Mouse (Mus musculus) gastrocnemius, postnatal 4 days (tissue): ENCODE measurements around the gene Rcbtb2. TPM values are rescaled to one million over a fixed set of nuclear protein-coding genes. Genes with fewer than 3 reads are reported as not detected.
"Not testable (repeated sequence)": the region's sequence is repeated elsewhere in the genome, so short reads cannot be mapped to it uniquely, and the experiment has no call there.

Source experiments
- DNase-seq, 2 experiments: peaks; one replicate each; pipeline ENCODE4 v3.0.0; 2021 to 2022; ENCODE audit warnings: low spot score in 2 of 2, mixed read lengths in 2 of 2
- total RNA-seq, 2 experiments: library from RNA; stranded (reverse); gene quantifications; 2 replicates each; pipeline ENCODE4 v1.2.3; 2021

The Rcbtb2 gene
- total RNA-seq, 2 experiments from 2014 or later: 44.7 to 45.8 TPM

DNA sequence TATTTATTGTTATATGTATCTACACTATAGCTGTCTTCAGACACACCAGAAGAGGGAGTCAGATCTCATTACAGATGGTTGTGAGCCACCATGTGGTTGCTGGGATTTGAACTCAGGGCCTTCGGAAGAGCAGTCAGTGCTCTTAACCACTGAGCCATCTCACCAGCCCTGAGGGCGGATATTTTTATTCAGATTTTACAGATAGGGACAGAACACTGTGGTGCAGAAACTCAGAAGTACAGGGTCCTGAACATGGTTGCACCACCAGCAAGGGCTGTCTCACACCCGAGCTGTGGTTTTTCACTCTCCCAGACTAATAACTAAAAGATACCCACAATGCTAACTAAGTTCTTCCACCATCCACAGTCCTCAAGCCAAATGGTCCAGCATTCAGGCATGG is 7.9 kb upstream of the Rcbtb2 start:
- DNase-seq: not testable (repeated sequence)

- DNase-seq: no peak
Measured at GRCm38 (mm10) chr14:73116301-73116700, 6.5 kb upstream of the Rcbtb2 start.

DNA sequence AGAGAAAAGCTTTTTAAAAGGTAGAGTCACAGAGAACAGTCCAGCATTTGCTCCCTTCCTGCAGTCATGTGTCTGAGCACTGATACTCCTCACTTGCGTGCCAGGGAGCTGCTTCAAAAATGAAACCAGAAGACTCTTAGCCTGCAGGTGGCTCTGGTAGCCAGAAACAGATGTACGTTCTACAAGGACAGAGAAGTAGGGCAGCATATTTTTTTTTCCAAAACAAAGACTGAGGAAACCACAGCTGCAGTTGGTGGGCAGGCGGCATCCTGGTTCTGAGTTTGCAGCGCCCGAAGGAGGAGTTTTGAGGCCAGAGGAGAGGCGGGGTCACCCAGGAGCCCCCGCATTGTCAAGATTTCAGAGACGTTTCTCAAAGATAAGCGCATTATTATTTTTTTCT is 5.9 kb upstream of the Rcbtb2 start:
- DNase-seq: peak in 1 of 2 experiments; percentile 20

- no peak for DNase-seq
Measured at GRCm38 (mm10) chr14:73117411-73118392, 5.1 kb upstream of the Rcbtb2 start.

DNA sequence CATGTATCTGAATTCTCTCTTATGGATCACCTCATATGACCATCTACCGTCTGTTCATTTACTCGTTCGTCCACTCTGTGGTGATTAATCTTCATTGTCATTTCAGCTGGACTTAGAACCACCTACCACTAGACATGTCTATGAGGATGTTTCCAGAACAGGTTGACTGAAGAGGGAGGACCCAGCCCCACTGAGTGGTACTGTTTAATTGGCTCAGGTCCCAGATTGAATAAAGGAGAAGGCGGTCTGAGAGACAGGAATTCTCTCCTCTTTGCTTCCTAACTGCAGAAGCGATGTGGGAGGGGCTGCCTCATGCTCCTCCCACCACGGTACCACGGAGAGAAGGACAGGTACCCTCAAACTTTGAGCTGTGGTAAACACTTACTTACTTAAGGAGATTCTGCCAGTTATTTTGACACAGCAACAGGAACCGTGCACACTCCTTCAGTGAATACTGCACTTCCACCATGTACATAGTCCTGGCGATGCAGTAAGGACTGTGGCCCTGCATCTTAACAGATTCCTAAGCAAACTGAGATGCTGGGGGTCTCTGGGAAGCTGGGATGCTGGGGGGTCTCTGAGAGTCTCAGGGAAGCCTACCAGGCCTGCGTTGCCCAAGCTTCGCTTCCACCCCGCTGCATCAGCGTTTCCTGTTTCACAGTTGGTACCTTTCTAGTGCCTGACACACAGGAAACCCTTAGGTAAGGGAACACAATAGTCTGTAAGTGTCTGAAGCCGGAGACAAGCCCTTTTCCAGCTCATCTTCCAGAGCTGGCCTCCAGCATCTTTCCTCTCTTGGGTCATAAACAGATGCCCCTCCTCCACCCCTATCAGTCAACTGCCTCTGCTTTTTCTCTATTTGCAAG is 4.1 kb upstream of the Rcbtb2 start:
- DNase-seq: no peak

DNA sequence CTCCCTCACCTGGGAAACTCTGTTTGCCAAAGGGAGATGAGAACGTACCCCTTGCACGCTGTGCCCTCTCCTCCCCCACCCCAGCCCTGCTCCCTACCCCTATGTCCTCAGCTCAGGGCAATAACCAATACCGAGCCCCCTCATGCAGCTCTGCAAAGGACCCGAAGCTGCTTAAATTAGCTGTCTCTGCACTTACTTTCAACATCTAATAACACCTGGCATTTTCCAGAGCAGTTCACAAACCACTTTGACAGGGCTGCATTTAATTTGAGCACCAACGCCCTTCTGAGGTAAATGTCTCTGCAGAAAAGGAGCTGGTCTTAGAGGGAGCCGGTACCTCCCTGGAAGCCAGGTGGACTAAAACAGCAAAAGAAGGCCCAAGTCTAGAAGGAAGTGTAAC is 3.4 kb upstream of the Rcbtb2 start:
- DNase-seq: no peak

GRCm38 (mm10) chr14:73119966-73120365 is 2.9 kb upstream of the Rcbtb2 start:
- DNase-seq: no peak

DNA sequence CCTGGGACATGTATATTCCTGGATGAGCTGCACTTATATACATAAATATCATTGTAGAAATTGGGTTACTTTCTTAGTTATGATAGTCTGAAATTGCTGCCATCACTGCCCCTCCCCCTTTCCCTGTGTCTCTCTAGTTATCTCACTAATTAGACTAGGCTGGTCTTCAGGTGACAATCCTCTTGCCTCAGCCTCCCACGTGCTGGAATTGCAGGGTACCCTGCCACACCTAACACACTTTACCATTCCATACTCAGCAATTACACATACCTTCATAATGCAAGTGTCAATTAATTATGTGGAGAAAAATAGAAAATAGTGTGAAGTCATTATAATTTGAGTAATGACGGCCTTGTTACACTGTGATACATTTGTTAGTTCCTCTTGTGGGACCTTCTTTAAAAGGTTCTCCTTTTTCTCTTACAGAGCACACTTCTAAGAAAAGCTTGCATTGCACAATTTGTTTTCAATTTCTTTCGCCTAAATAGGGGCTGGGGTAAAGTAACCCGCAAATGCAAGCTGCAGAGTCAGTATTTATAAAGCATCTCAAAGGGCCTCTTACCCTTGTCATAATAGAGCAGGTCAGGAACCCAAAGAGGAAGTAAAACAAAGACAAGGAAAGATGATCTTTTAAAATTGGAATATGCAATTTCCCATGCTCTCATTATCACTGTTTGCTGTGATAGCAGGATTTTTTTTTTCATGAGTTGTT is 470 bp upstream of the Rcbtb2 start:
- no peak for DNase-seq

DNA sequence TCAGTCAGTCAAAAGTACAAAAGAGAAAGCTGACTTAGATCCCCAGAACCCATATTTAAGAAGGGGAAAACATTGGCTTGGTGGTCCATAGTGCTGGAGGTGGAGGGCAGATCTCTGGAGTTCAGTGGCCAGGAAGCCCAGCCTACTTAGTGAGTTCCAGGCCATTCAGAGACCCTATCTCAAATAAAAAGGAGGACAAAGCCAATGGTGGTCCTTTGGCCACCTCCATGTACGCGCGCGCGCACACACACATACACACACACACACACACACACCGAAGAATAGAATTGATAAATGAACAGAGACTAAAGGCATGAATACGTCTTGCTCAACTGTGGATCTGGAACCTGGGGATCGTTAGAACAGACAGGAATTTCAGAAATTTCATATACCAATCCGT is 544 bp downstream of the Rcbtb2 start:
- no peak for DNase-seq

- no peak for DNase-seq
Measured at GRCm38 (mm10) chr14:73123786-73124185, 949 bp downstream of the Rcbtb2 start.

- DNase-seq: no peak
Measured at GRCm38 (mm10) chr14:73130519-73130918, 7.7 kb downstream of the Rcbtb2 start.

DNA sequence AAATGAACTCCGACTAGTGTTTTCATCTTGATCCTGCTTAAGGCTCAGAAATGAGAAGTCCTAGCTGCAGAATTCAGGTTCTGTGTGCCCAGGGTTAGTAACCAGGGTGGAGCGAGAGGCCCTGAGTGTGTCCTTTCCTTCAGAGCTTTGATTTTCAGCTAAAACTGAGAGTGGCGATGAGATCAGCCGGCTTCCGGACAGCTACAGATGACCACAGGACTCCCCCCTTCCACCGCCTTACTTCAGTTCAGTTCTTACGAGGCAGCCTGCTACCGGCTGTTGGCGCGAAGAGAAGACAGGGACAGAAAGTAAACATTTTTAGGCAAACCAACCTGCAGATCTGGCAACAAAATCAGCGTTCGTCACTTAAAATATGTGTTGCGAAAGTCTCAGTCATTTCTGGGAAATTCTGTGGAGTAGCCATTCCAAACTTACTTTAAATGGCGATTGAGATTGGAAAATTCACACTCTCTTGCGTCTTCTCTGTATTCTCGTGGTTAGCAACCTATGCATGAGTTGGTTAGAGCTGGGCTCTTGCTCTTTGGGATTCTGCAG is 9.1 kb downstream of the Rcbtb2 start:
- no peak for DNase-seq

DNA sequence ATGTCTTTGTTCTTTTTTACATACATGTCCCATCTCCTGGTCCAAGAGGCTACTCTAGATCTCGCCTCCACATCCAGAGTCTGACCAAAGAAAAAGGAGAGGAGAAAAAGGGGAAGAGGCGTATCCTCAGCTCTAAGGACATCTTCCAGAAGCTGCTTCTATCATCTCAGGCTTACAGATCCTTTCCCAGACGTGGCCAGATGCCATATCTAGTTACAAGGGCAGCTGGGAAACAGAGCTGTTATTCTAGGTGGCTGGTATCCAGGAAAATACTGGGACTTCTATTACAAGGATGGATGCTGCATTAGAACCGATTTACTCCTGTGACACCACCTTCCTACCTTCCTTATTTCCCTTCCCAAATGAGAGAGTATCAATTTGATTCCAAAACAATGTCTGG is 9.9 kb downstream of the Rcbtb2 start:
- DNase-seq: no peak

- no peak for DNase-seq
Measured at GRCm38 (mm10) chr14:73137234-73137633, 14.4 kb downstream of the Rcbtb2 start.

- DNase-seq: no peak
Measured at GRCm38 (mm10) chr14:73138483-73138882, 15.6 kb downstream of the Rcbtb2 start.

DNA sequence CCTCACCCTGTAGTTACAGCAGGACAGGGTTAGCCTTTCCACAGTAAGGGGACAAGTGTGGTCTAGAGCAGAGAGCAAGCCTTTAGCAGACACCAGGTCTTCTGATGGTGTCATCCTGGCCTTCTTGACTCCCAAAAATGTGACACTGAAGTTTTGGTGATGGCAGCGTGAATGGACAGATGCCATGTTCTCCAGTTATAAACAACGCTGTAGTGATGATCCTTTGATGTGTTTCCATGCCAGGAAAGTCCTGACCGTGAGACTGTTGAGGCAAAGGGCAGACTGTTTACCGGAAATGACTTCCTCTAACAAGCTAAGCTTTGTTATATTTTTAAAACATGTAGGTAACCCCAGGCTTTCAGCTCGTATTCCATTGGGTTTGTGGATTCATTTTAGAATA is 17.0 kb downstream of the Rcbtb2 start:
- no peak for DNase-seq

DNA sequence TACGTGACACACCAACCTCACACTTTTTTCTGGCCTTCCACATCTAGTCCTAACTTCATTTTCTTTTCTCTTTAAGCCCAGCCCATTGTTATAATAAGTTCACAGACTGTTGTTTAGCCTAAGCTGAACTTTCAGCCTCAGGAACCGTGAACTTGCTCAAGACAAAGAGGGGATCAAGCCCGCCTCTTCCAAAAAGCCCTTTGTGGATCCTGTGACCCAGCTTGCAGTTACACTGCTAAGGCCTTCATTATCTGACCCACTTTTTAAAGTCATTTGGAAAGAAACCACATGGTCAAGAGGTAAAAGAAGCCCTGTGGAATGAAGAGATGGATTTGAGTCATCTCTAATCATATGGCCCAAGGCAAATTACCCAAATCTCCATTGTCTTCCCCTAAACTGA is 19.0 kb downstream of the Rcbtb2 start:
- DNase-seq: no peak

- DNase-seq: no peak
Measured at GRCm38 (mm10) chr14:73142421-73142895, 19.6 kb downstream of the Rcbtb2 start.

DNA sequence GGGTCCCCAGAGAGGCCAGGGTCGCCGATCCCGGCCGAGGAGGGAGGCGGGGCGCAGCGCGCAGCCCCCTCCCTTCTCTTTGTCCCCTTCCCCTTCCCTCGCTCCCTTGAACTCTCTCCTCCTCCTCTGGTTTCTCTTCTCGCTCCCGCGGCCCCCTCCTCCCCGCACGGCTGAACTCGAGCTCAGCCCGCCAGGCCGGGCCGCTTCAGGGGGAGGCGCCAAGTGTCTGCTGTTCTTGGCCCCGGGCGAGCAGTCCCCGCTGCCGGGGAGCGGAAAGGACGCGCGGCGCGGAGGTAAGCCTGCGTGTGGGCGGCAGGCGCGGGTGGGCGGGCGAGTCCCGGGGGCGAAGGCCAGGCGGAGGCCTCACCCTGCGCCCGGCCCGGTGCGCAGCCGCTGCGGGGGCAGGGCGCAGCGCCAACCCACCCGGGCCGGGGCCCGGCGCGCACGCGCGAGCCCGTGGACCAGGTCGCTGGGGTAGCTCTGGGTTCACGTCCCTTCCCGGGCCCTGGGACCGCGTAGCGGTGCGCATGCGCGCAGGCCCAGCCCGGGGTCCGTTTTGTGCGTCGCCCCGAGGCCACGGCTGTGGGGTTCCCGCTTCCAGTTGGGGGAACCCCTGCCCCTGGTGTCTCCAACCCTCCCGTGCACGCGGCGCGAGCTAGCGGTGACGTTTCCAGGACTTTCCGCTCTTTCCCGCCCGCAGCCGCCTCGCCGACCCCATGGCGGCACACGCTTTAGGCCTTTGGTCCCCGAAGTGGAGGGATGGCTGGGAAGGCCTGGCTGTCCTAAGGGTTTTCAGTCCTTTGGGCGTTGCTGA is 20.3 kb downstream of the Rcbtb2 start:
- peak; percentile 77 to 85 for DNase-seq
